ENCODE assay signal across 16 mouse cellular contexts in genomic region chr13:90401496-90401895, GRCm38 (mm10).
"Had no signal": no experiment of that assay in that cellular context is flagged by ENCODE, and none has a peak within 500 bp of the region (broad histone marks: within the 10 kb centered on the region; RNA-seq: fewer than 3 reads in every experiment).

No protein-coding gene starts in this region.

- H3K4me2 ChIP-seq: neural tube, embryonic 13.5 days; neural tube, embryonic 15.5 days; stomach, embryonic 15.5 days had no signal

- H3K9me3 ChIP-seq: neural tube, embryonic 13.5 days; neural tube, embryonic 15.5 days; stomach, embryonic 15.5 days had no signal

- H3K27ac ChIP-seq: neural tube, embryonic 13.5 days; neural tube, embryonic 15.5 days; stomach, embryonic 15.5 days; stomach, postnatal 0 days had no signal

- DNase-seq: retina, postnatal 1 day; right cerebral cortex, adult 18-20 months; right cerebral cortex, postnatal 14 days; right cerebral cortex, postnatal 25 days; right cerebral cortex, postnatal 4 days; spleen, adult 18-20 months; thymus, adult 18-20 months; thymus, adult 2 months; thymus, postnatal 14 days; thymus, postnatal 25 days; thymus, postnatal 36 days; thymus, postnatal 4 days had no signal

- H3K9ac ChIP-seq: neural tube, embryonic 13.5 days; neural tube, embryonic 15.5 days; stomach, embryonic 15.5 days had no signal

- H3K4me1 ChIP-seq: neural tube, embryonic 13.5 days; neural tube, embryonic 15.5 days; stomach, embryonic 15.5 days had no signal

- H3K36me3 ChIP-seq: neural tube, embryonic 13.5 days; neural tube, embryonic 15.5 days; stomach, embryonic 15.5 days had no signal

- H3K27me3 ChIP-seq: neural tube, embryonic 13.5 days; neural tube, embryonic 15.5 days; stomach, embryonic 15.5 days had no signal

- H3K4me3 ChIP-seq: neural tube, embryonic 13.5 days; neural tube, embryonic 15.5 days; stomach, embryonic 15.5 days had no signal
